8 mouse cellular contexts compared by ENCODE assay signal in genomic region chr2:36048748-36049566, GRCm38 (mm10). TPM values are rescaled to one million over a fixed set of nuclear protein-coding genes. Genes with fewer than 3 reads are reported as not detected.
DNase-seq lines count a peak whose midpoint lies in the region; ATAC-seq and TF ChIP-seq lines count a peak whose summit lies in the region.

TSS of gene Ndufa8 (minus strand) at chr2:36049406.
TSS of gene Morn5 (plus strand) at chr2:36049458.

- TF ChIP-seq CTCF in G1E (IDR thresholded peaks at IDR 0.05; ENCODE audit: low read depth, low read length): no peak
- no peak for TF ChIP-seq CTCF in layer of hippocampus, adult 2 months (conservative IDR thresholded peaks at IDR 0.05)
- no peak for TF ChIP-seq CTCF in lung, embryonic 14.5 days (IDR thresholded peaks at IDR 0.05; ENCODE audit: low read depth)
- no peak for TF ChIP-seq CTCF in olfactory bulb, adult 2 months (IDR thresholded peaks at IDR 0.05; ENCODE audit: insufficient read depth, low read depth, low read length)
- no peak for TF ChIP-seq CTCF in thymus, adult 2 months (IDR thresholded peaks at IDR 0.05; ENCODE audit: borderline replicate concordance, control insufficient read depth, extremely low read depth, insufficient read depth, low read length, poor library complexity)

- H3K27ac ChIP-seq in forebrain, embryonic 16.5 days (ENCODE audit: low read length): no peak within 1 kb of the TSS
- peak within 1 kb of the TSS; percentile 94 for H3K27ac ChIP-seq in layer of hippocampus, adult 2 months
- 0 out of 2 replicates have a peak within 1 kb of the TSS, but pooled peaks have one; percentile 48 for H3K27ac ChIP-seq in lung, embryonic 14.5 days (ENCODE audit: low read depth)
- H3K27ac ChIP-seq in olfactory bulb, adult 2 months (ENCODE audit: insufficient read depth, low read depth, low read length): peak within 1 kb of the TSS; percentile 72
- no peak within 1 kb of the TSS for H3K27ac ChIP-seq in thymus, adult 2 months (ENCODE audit: control insufficient read depth, insufficient read depth, low read length)

- H3K9ac ChIP-seq in forebrain, embryonic 16.5 days (replicated peaks; ENCODE audit: low read depth, low read length): peak within 1 kb of the TSS; percentile 83
- peak within 1 kb of the TSS; percentile 66 for H3K9ac ChIP-seq in lung, embryonic 14.5 days

- peak within 1 kb of the TSS; percentile 98 for H3K4me3 ChIP-seq in G1E (ENCODE audit: low read depth, low read length)
- H3K4me3 ChIP-seq in forebrain, embryonic 16.5 days (replicated peaks; ENCODE audit: low read length): peak within 1 kb of the TSS; percentile 82
- peak within 1 kb of the TSS; percentile 87 for H3K4me3 ChIP-seq in layer of hippocampus, adult 2 months
- peak within 1 kb of the TSS; percentile 71 for H3K4me3 ChIP-seq in lung, embryonic 14.5 days (ENCODE audit: low read depth, low read length)
- peak within 1 kb of the TSS; percentile 90 for H3K4me3 ChIP-seq in olfactory bulb, adult 2 months (ENCODE audit: insufficient read depth, low read depth, low read length)
- peak within 1 kb of the TSS; percentile 92 for H3K4me3 ChIP-seq in thymus, adult 2 months (ENCODE audit: control insufficient read depth, insufficient read depth, low read length)

- TF ChIP-seq POLR2A in olfactory bulb, adult 2 months (IDR thresholded peaks at IDR 0.05; ENCODE audit: insufficient read depth, low read depth, low read length): peak; percentile 64
- TF ChIP-seq POLR2A in thymus, adult 2 months (IDR thresholded peaks at IDR 0.05; ENCODE audit: control insufficient read depth, extremely low read depth, insufficient read depth, low read length, poor library complexity): peak; percentile 48; the same call in 1 of the 2 replicates

- intact Hi-C loops in heart, postnatal 36 days (cut with DNase I): loop anchor here (5.0 kb wide), 1 partner anchor 88 kb away; the partner anchor contains the start of genes Mrrf and Rbm18

- WGBS in forebrain, embryonic 16.5 days: 1% methylated on average over 44 of the region's 44 CpGs
- 1% methylated on average over 44 of the region's 44 CpGs for WGBS in lung, embryonic 14.5 days
- WGBS in olfactory bulb, adult 2 months: under 1% methylated on average over 44 of the region's 44 CpGs
- under 1% methylated on average over 44 of the region's 44 CpGs for WGBS in thymus, adult 2 months

- peaks cover 34% of the 10 kb centered on the region for H3K4me1 ChIP-seq in G1E (ENCODE audit: insufficient read depth, low read depth, low read length)
- peaks cover 17% of the 10 kb centered on the region for H3K4me1 ChIP-seq in forebrain, embryonic 16.5 days (replicated peaks; ENCODE audit: control insufficient read depth, insufficient read depth, low read length)
- H3K4me1 ChIP-seq in lung, embryonic 14.5 days (ENCODE audit: insufficient read depth): peaks cover 4% of the 10 kb centered on the region
- H3K4me1 ChIP-seq in olfactory bulb, adult 2 months (ENCODE audit: control insufficient read depth, insufficient read depth, low read length): peaks cover 9% of the 10 kb centered on the region
- H3K4me1 ChIP-seq in thymus, adult 2 months (replicated peaks; ENCODE audit: control insufficient read depth, insufficient read depth, low read length): peaks cover 10% of the 10 kb centered on the region

- peaks cover 16% of the 10 kb centered on the region for H3K27me3 ChIP-seq in G1E (ENCODE audit: insufficient read depth, low read length)
- no peaks in the 10 kb centered on the region for H3K27me3 ChIP-seq in forebrain, embryonic 16.5 days (replicated peaks; ENCODE audit: control insufficient read depth, insufficient read depth, low read length)
- no peaks in the 10 kb centered on the region for H3K27me3 ChIP-seq in lung, embryonic 14.5 days (ENCODE audit: insufficient read depth, low read length)
- no peaks in the 10 kb centered on the region for H3K27me3 ChIP-seq in thymus, adult 2 months (ENCODE audit: control insufficient read depth, insufficient read depth, low read length)

- no peaks in the 10 kb centered on the region for H3K9me3 ChIP-seq in G1E (replicated peaks)
- no peaks in the 10 kb centered on the region for H3K9me3 ChIP-seq in forebrain, embryonic 16.5 days (ENCODE audit: control insufficient read depth, low read length)
- no peaks in the 10 kb centered on the region for H3K9me3 ChIP-seq in lung, embryonic 14.5 days (ENCODE audit: low read depth, low read length)

- H3K4me2 ChIP-seq in forebrain, embryonic 16.5 days (ENCODE audit: low read length): peak within 1 kb of the TSS; percentile 85
- H3K4me2 ChIP-seq in lung, embryonic 14.5 days: peak within 1 kb of the TSS; percentile 74

- peaks cover 33% of the 10 kb centered on the region for H3K36me3 ChIP-seq in G1E (replicated peaks)
- no peaks in the 10 kb centered on the region for H3K36me3 ChIP-seq in forebrain, embryonic 16.5 days (ENCODE audit: control insufficient read depth, insufficient read depth)
- H3K36me3 ChIP-seq in lung, embryonic 14.5 days (ENCODE audit: insufficient read depth): peaks cover 10% of the 10 kb centered on the region
- H3K36me3 ChIP-seq in thymus, adult 2 months (ENCODE audit: control insufficient read depth, insufficient read depth, low read length): no peaks in the 10 kb centered on the region

- DNase-seq in G1E (ENCODE audit: low spot score): peak; percentile 89
- DNase-seq in cerebellum, adult 18-20 months: peak; percentile 98
- peak; percentile 99 for DNase-seq in heart, postnatal 36 days
- DNase-seq in layer of hippocampus, adult 2 months (ENCODE audit: low spot score in 2 of 2): peak; percentile 98 to 99
- peak; percentile 99 for DNase-seq in lung, embryonic 14.5 days
- DNase-seq in thymus, adult 2 months: peak; percentile 98

- ATAC-seq in G1E (ENCODE audit: extremely low read depth, insufficient number of reproducible peaks, low FRiP score, poor library complexity, severe bottlenecking): peak; percentile 85
- peak; percentile 97 for ATAC-seq in forebrain, embryonic 16.5 days
- ATAC-seq in lung, embryonic 14.5 days (ENCODE audit: insufficient read depth): peak; percentile 97

RNA-seq across cellular contexts. Expression of gene Ndufa8, which starts in this region (rescaled TPM):
- total RNA-seq in G1E (2014; fragmentation: Nextera tagmentation): 18.2 and 28.7 TPM in 2 replicates
- total RNA-seq in G1E (2017): 40.1 and 44.9 TPM in 2 replicates
- polyA plus RNA-seq in G1E (2012): 31.6 and 38.9 TPM in 2 replicates
- 240 and 273 TPM in 2 replicates for polyA plus RNA-seq in forebrain, embryonic 16.5 days (2015; fragmentation: Nextera tagmentation; extraction: Ambion mirVana)
- total RNA-seq in heart, postnatal 36 days (2021): 100 to 1,000 TPM; 662 to 685 TPM
- total RNA-seq in layer of hippocampus, adult 2 months (2021): 100 to 1,000 TPM; 175 to 180 TPM
- 247 TPM in 2 replicates for polyA plus RNA-seq in lung, embryonic 14.5 days (2014; fragmentation: Nextera tagmentation; extraction: Ambion mirVana)
- not detected in 2 replicates for polyA plus RNA-seq in olfactory bulb, adult 2 months (2012; ENCODE audit: insufficient read depth, insufficient read length, low replicate concordance, missing spikeins)
- polyA plus RNA-seq in thymus, adult 2 months (2012; rRNA removed): 75.4 and 83.9 TPM in 2 replicates

RNA-seq across cellular contexts. Expression of gene Morn5, which starts in this region (rescaled TPM):
- not detected in 2 replicates for total RNA-seq in G1E (2014; fragmentation: Nextera tagmentation)
- 0.22 TPM in 1 of 2 replicates, not detected in the other for total RNA-seq in G1E (2017)
- not detected in 2 replicates for polyA plus RNA-seq in G1E (2012)
- polyA plus RNA-seq in forebrain, embryonic 16.5 days (2015; fragmentation: Nextera tagmentation; extraction: Ambion mirVana): 1.5 and 2.2 TPM in 2 replicates
- total RNA-seq in heart, postnatal 36 days (2021): not detected
- total RNA-seq in layer of hippocampus, adult 2 months (2021): 1 to 10 TPM; 1.4 to 1.7 TPM
- 0.54 and 1.0 TPM in 2 replicates for polyA plus RNA-seq in lung, embryonic 14.5 days (2014; fragmentation: Nextera tagmentation; extraction: Ambion mirVana)
- polyA plus RNA-seq in olfactory bulb, adult 2 months (2012; ENCODE audit: insufficient read depth, insufficient read length, low replicate concordance, missing spikeins): not detected in 2 replicates
- polyA plus RNA-seq in thymus, adult 2 months (2012; rRNA removed): 0.26 TPM in 1 of 2 replicates, not detected in the other

Comparison
In these comparisons a context has a peak if more than half of its experiments do, and no peak if none do; other contexts are left out.
1. RNA of gene Ndufa8 (polyA plus RNA-seq): 240 to 273 TPM in forebrain, embryonic 16.5 days, 247 TPM in lung, embryonic 14.5 days, 75.4 to 83.9 TPM in thymus, adult 2 months and 31.6 to 38.9 TPM in G1E; not detected in olfactory bulb, adult 2 months; every median in the first group is over 10 times any median in the second.
2. H3K27ac ChIP-seq: peak in layer of hippocampus, adult 2 months (single experiment), lung, embryonic 14.5 days (single experiment) and olfactory bulb, adult 2 months (single experiment); none in forebrain, embryonic 16.5 days (single experiment) and thymus, adult 2 months (single experiment).
3. Peak in every context shown above with its lines, with median percentiles within 50 percentile points of each other: ATAC-seq, DNase-seq and H3K4me3 ChIP-seq.